Mouse (Mus musculus) midbrain, postnatal 0 days (tissue): ENCODE results near the gene Gm42421. TPM values are rescaled to one million over a fixed set of nuclear protein-coding genes. Genes with fewer than 3 reads are reported as not detected.
A peak's percentile ranks its signal among the peaks of the same experiment; 100 is the strongest.

Experiments used
- ATAC-seq: fragments of 200-750 bp; cut with Nextera tagmentation; 2 replicates; pipeline ENCODE4 v1.8.0; 2017; ENCODE audit warnings: moderate number of reproducible peaks, mild to moderate bottlenecking, moderate TSS enrichment, moderate library complexity; ENCODE audit not compliant: low FRiP score
- DNase-seq: peaks from one replicate; pipeline ENCODE4 v3.0.0-alpha.2; 2015; ENCODE audit warnings: low spot score
- H3K27ac ChIP-seq: fragments of 300-500 bp; sonication (generic); 2 replicates; pipeline ENCODE4 v1.5.1; 2014; ENCODE audit warnings: low read depth, mild to moderate bottlenecking, low read length, mixed read lengths
- H3K27me3 ChIP-seq: fragments of 300-500 bp; sonication (generic); 2 replicates; pipeline ENCODE4 v1.6.1; 2014; ENCODE audit warnings: low read length, control low read depth, mixed read lengths; ENCODE audit not compliant: insufficient read depth
- H3K36me3 ChIP-seq: fragments of 300-500 bp; sonication (generic); 2 replicates; pipeline ENCODE4 v1.6.1; 2014; ENCODE audit warnings: low read length, control low read depth, mixed read lengths; ENCODE audit not compliant: insufficient read depth
- H3K4me1 ChIP-seq: fragments of 300-500 bp; sonication (generic); 2 replicates; pipeline ENCODE4 v1.6.1; 2014; ENCODE audit warnings: mild to moderate bottlenecking, control low read depth, antibody characterized with exemption, low read length, mixed read lengths; ENCODE audit not compliant: insufficient read depth
- H3K4me2 ChIP-seq: fragments of 300-500 bp; sonication (generic); 2 replicates; pipeline ENCODE4 v1.6.1; 2014; ENCODE audit warnings: low read depth, mild to moderate bottlenecking, low read length, mixed read lengths; ENCODE audit not compliant: poor library complexity, severe bottlenecking
- H3K4me3 ChIP-seq: fragments of 300-500 bp; sonication (generic); 2 replicates; pipeline ENCODE4 v1.5.1; 2014; ENCODE audit warnings: low read depth, mild to moderate bottlenecking, low read length, moderate library complexity
- H3K9ac ChIP-seq: fragments of 300-500 bp; sonication (generic); replicated peaks from 2 replicates; pipeline ENCODE4 v1.6.1; 2014; ENCODE audit warnings: mild to moderate bottlenecking, low read length, moderate library complexity, mixed read lengths; ENCODE audit not compliant: poor library complexity, severe bottlenecking
- H3K9me3 ChIP-seq: fragments of 300-500 bp; sonication (generic); 2 replicates; pipeline ENCODE4 v1.6.1; 2016; ENCODE audit warnings: low read length, control low read depth
- CTCF ChIP-seq: IDR thresholded peaks from 2 replicates; pipeline ENCODE4 v1.5.1; 2016; ENCODE audit warnings: antibody characterized with exemption, mild to moderate bottlenecking
- WGBS: fragments of 180-500 bp; shearing (Covaris S2); extraction: QIAGEN DNeasy Blood & Tissue Kit; methylation state at CpG from one replicate; pipeline ENCODE4 v1.1.7; 2014; 5-methylcytosine and 5-hydroxymethylcytosine counted together
- polyA plus RNA-seq: library from polyadenylated mRNA; unstranded; fragments of >200 nt; fragmentation: Nextera tagmentation; extraction: Ambion mirVana; gene quantifications from 2 replicates; pipeline ENCODE4 v1.2.1, GENCODE M21; 2015
- total RNA-seq: library from RNA; depleted of rRNA; stranded (reverse); fragments of >200 nt; gene quantifications from 2 replicates; pipeline ENCODE4 v1.2.3, GENCODE M21; 2014

Gene Gm42421
- total and polyA plus RNA-seq, 2 experiments from 2014 or later = 2.4 TPM; not detected in 1

DNA sequence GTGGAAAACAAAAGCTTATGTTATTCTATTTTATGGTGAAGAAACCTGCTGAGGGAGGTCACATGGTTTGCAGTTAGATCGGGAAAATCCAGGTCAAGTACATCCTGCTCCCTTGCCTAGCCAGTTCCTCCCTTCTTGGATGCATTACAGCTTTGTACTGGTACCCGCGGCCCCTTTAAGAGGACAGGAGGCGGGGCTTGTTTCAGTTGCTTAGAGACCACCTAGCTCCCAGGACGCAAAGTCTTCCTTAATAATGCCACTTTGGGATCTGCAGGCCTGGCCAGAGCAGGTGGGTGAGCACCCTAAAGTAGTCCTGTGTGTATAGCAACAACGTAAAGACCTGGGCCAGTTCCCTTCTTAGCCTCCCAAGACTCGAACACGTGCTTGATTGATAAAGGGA lies 4.9 kb downstream of the Gm42421 start, which contains the start of gene Rsph10b:
Gene Rsph10b, plus strand, starts transcription at position 205 of the 400 bp plus-strand sequence.
- DNase-seq (peak; percentile 21), ATAC-seq (no peak)
- no peaks in the 10 kb centered on the region for H3K9me3 ChIP-seq
- H3K9ac ChIP-seq = no peak within 1 kb of the TSS
- peak within 1 kb of the TSS; percentile 15; the same call in 1 of the 2 replicates for H3K4me2 ChIP-seq
- no peak for TF ChIP-seq CTCF
- peaks cover 33% of the 10 kb centered on the region for H3K36me3 ChIP-seq
- no peak within 1 kb of the TSS for H3K27ac ChIP-seq
- 0 out of 2 replicates have a peak within 1 kb of the TSS, but pooled peaks have one; percentile 8 for H3K4me3 ChIP-seq
- H3K4me1 ChIP-seq = no peaks in the 10 kb centered on the region; the same call in 1 of the 2 replicates
- no peaks in the 10 kb centered on the region for H3K27me3 ChIP-seq
- 13% methylated on average over 8 of the region's 8 CpGs for WGBS

DNA sequence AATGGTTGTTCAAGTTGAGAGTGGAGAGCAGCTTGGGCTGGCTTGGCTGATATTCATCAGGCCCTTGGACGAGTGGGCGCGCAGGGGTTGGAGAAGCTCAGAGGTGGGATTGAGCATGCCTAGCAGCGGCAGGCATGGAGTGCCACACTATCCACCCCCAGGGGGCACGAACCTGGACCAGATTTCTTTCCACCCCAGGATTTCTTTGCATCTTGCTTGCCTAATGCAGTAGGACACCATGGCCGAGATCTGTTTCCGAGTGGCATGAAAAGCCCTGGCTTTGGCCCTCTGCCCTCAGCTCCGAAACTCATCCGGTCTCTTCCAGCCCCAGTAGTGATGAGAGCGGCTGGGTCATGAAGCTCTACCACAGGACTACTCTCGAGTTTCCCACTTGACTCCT lies 5.4 kb downstream of the Gm42421 start:
- H3K27ac ChIP-seq = no peak overlapping the region
- DNase-seq (no peak), ATAC-seq (no peak)
- H3K9ac ChIP-seq = no peak overlapping the region
- no peaks in the 10 kb centered on the region for H3K27me3 ChIP-seq
- 87% methylated on average over 11 of the region's 11 CpGs for WGBS
- H3K4me1 ChIP-seq = no peaks in the 10 kb centered on the region; the same call in 1 of the 2 replicates
- peaks cover 28% of the 10 kb centered on the region for H3K36me3 ChIP-seq
- H3K9me3 ChIP-seq = no peaks in the 10 kb centered on the region
- 0 out of 2 replicates have a peak overlapping the region, but pooled peaks have one; percentile 15 for H3K4me2 ChIP-seq
- no peak overlapping the region for H3K4me3 ChIP-seq
- TF ChIP-seq CTCF = no peak

DNA sequence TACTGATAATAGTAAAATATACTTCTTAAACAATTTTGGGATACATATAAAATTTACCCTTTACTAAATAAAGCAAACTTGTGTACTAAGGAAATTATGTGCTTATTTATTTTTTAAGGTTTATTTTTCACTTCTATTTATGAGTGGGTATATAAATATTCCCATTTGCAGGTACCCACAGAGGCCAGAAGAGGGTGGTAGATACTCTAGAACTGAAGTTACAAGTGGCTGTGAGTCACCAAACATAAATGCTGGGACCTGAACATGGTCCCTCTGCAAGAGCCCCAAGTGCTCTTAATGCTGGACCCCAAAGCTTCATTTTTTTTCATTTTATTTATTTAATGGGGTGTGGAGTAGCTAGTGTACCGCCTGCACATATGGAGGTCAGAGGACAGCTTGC lies 5.9 kb downstream of the Gm42421 start:
- Histone ChIP-seq H3K4me3 (no peak overlapping the region), H3K4me2 (no peak overlapping the region), H3K4me1 (no peaks in the 10 kb centered on the region; the same call in 1 of the 2 replicates), H3K9me3 (no peaks in the 10 kb centered on the region), H3K9ac (no peak overlapping the region), H3K27ac (no peak overlapping the region), H3K36me3 (peaks cover 24% of the 10 kb centered on the region), H3K27me3 (no peaks in the 10 kb centered on the region)
- TF ChIP-seq CTCF = peak; percentile 17; the same call in 1 of the 2 replicates
- ATAC-seq (no peak), DNase-seq (no peak)
- WGBS = 87% methylated on average over 1 of the region's 1 CpGs

DNA sequence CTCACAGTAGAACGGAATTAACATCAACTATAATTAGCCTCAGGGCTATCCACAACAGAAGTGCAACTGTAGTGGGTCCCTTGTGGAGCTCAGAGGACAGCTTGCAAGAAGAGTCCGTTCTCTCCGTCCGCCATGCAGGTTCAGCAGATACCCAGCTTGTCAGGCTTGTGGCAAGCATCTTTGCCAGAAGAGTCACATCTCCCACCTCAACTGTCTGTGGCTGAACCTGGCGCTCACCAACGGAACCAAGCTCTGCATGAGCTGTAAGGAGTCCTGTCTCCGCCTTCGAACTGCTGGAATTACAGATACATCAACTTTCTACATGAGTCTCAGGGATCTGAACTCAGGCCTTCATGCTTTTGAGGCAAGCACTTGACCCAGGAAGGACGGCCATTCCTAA lies 8.2 kb downstream of the Gm42421 start:
- ATAC-seq = no peak
- no peaks in the 10 kb centered on the region; the same call in 1 of the 2 replicates for H3K4me1 ChIP-seq
- H3K27me3 ChIP-seq = no peaks in the 10 kb centered on the region
- no peak for TF ChIP-seq CTCF
- DNase-seq = no peak
- no peak overlapping the region for H3K4me3 ChIP-seq
- H3K36me3 ChIP-seq = peaks cover 3% of the 10 kb centered on the region; the same call in 1 of the 2 replicates
- no peak overlapping the region for H3K27ac ChIP-seq
- 88% methylated on average over 9 of the region's 9 CpGs for WGBS
- no peaks in the 10 kb centered on the region for H3K9me3 ChIP-seq
- no peak overlapping the region for H3K9ac ChIP-seq
- no peak overlapping the region for H3K4me2 ChIP-seq

DNA sequence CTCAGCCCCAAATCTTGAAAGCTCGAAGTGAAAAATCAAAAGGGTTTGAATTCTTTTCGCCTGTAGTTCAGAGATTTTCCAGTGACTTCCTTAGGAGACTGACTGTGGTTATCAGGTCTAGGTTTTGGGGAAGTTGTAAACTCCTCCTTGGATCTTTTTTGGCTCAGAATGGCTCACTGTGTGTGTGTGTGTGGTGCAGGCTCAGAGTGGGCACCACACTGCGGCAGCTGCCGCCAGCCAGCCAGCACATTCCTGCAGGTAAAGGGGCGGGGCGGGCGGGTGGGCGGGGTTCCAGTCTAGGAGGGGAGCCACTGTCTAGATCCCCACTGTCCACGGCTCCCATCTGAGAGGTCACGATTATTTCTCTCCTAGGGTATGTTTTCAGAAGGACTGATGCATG lies 13.6 kb downstream of the Gm42421 start:
- WGBS = 30% methylated on average over 10 of the region's 10 CpGs
- TF ChIP-seq CTCF = no peak
- ATAC-seq = no peak
- H3K4me2 ChIP-seq = no peak overlapping the region
- H3K27me3 ChIP-seq = no peaks in the 10 kb centered on the region
- H3K4me1 ChIP-seq = no peaks in the 10 kb centered on the region
- DNase-seq = no peak
- H3K9me3 ChIP-seq = no peaks in the 10 kb centered on the region
- no peak overlapping the region for H3K4me3 ChIP-seq
- 0 out of 2 replicates have a peak, but pooled peaks cover 3% of the 10 kb centered on the region for H3K36me3 ChIP-seq
- H3K27ac ChIP-seq = no peak overlapping the region
- H3K9ac ChIP-seq = no peak overlapping the region

DNA sequence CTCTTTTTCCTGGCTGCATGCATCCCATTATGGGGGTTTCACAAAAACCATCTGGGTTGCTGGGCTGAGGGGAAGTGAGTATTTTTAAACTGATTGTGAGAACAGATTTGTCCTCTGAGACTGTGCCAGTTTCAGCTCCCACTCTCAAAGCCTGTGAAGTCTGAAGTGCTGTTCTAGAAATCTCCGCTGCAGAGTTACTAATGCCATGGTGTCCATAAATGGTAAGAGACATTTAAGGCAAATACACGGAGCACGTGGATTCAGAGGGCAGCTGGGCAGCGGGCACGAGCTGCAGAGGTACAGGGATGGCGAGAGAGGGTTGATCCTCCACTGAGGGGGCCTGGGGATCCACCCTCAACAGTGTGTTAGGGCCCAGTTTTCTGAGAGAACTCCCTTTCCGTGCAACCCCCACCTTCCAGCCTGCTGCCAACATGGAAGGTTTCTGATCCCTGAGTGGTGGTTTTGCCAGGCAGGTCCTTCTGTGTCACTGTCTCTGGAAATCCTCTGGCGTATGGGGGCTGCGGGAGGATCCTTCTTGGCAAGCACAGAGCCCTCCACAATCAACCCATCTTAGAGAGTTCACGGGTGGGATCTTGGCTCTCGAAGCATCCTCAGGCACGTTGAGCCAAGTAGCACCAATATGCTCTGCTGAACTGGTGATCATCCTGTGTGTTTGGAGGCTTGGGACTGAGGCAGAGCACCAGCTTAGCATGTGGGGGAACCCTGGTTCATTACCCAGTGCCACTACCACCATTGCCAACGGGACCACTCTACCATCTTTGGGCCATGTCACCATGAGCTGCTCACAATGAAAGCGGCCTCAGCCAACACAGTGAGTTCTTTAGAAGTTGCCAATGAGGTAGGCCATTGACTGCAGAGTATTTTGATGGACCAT lies 15.5 kb downstream of the Gm42421 start:
- H3K27ac ChIP-seq = no peak overlapping the region
- H3K9ac ChIP-seq = no peak overlapping the region
- no peaks in the 10 kb centered on the region for H3K27me3 ChIP-seq
- DNase-seq = no peak
- H3K4me2 ChIP-seq = no peak overlapping the region
- H3K4me1 ChIP-seq = no peaks in the 10 kb centered on the region
- H3K36me3 ChIP-seq = 0 out of 2 replicates have a peak, but pooled peaks cover 3% of the 10 kb centered on the region
- no peak overlapping the region for H3K4me3 ChIP-seq
- TF ChIP-seq CTCF = no peak
- WGBS = 85% methylated on average over 14 of the region's 14 CpGs
- no peaks in the 10 kb centered on the region for H3K9me3 ChIP-seq
- no peak for ATAC-seq
